Mouse (Mus musculus): ENCODE results near the gene Klrd1. TPM values are rescaled to one million over a fixed set of nuclear protein-coding genes. Genes with fewer than 3 reads are reported as not detected.
"Not testable (repeated sequence)": the region's sequence is repeated elsewhere in the genome, so short reads cannot be mapped to it uniquely, and the experiment has no call there.

The Klrd1 gene
- total and polyA plus RNA-seq, 3 experiments: 0.48 to 0.64 TPM; not detected in 1

DNA sequence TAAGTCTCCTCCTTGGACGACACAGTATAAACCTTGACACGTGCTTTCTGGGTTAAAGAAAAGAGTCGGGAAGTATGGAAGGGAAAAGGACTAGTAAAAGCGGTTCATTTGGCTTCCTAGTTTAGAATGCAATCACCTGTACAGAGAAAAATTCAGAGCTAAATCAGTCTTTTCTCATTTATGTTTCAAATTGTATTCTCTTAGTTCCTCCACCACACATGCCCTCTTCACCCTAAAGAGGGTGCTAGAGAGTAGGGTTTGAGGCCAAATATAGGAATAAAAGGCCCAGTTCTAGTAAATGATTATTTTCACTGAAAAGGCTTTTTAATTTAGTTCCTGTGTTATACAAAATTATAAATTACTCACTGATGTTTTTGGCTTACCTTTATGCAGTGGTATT lies 10.3 kb upstream of the Klrd1 start:
- H3K4me3 ChIP-seq: no peak overlapping the region
- no peak overlapping the region for H3K27ac ChIP-seq
- H3K9ac ChIP-seq (ENCODE audit: low read depth, low read length): no peak overlapping the region
- DNase-seq: no peak
- TF ChIP-seq CTCF (IDR thresholded peaks at IDR 0.05) (peak; percentile 57), POLR2A (IDR thresholded peaks at IDR 0.05; ENCODE audit: insufficient read depth, low read depth, low read length) (no peak)
- intact Hi-C loops (cut with DNase I): no loop called here
- H3K4me1 ChIP-seq (ENCODE audit: control insufficient read depth, insufficient read depth, low read length): no peaks in the 10 kb centered on the region
- 67% methylated on average over 4 of the region's 4 CpGs for WGBS
- H3K79me2 ChIP-seq (replicated peaks; ENCODE audit: control insufficient read depth, insufficient read depth, low read length): no peaks in the 10 kb centered on the region
- no peaks in the 10 kb centered on the region for H3K27me3 ChIP-seq (ENCODE audit: control insufficient read depth, insufficient read depth, low read length)
- H3K36me3 ChIP-seq (ENCODE audit: control insufficient read depth, insufficient read depth, low read length): no peaks in the 10 kb centered on the region

DNA sequence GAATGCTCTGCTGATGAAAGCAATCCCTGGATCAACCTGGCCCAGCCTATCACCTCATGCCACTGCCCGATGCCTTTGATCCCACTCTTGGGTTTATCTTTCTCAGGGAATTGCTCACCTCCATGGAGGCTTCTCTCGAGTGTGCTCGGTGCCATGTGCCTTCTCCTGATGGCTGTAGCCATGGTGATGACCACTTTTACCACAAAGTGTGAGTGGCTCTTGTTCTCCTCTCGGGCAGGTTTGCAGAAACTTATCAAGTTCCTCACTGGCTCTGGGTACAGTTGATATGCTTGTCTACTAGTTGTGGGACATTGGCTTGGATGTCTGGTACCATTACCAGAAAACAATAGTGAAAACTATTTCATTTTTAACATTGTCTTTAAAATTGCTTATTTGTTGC lies 9.7 kb upstream of the Klrd1 start:
- Histone ChIP-seq H3K27me3 (ENCODE audit: control insufficient read depth, insufficient read depth, low read length) (no peaks in the 10 kb centered on the region), H3K9ac (ENCODE audit: low read depth, low read length) (no peak overlapping the region), H3K4me1 (ENCODE audit: control insufficient read depth, insufficient read depth, low read length) (no peaks in the 10 kb centered on the region), H3K27ac (no peak overlapping the region), H3K79me2 (replicated peaks; ENCODE audit: control insufficient read depth, insufficient read depth, low read length) (no peaks in the 10 kb centered on the region), H3K4me3 (no peak overlapping the region), H3K36me3 (ENCODE audit: control insufficient read depth, insufficient read depth, low read length) (no peaks in the 10 kb centered on the region)
- no peak for TF ChIP-seq POLR2A (IDR thresholded peaks at IDR 0.05; ENCODE audit: insufficient read depth, low read depth, low read length)
- no peak for TF ChIP-seq CTCF (IDR thresholded peaks at IDR 0.05)
- no peak for TF ChIP-seq EP300 (IDR thresholded peaks at IDR 0.05; ENCODE audit: insufficient read depth, low read depth, low read length)
- WGBS: 66% methylated on average over 4 of the region's 4 CpGs
- intact Hi-C loops (cut with DNase I): no loop called here
- no peak for DNase-seq

DNA sequence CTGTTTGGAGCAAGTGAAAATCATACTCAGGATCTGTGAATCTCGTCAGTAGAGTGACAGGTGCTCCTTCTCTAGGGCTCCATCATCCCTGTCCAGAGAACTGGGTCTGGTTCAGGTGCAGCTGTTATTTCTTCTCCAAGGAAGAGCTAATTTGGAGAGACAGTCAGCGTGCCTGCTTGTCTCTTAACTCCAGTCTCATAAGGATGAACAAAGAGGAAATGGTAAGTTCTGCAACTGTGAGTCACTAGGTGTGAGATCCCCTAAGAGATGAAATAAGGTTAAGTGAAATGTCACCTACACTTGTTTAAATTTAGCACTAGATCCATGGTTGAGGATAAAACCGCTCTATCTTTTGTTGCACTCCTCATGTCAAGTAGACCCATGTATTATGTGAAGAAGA lies 8.6 kb upstream of the Klrd1 start:
- no peak for DNase-seq
- Histone ChIP-seq H3K79me2 (replicated peaks; ENCODE audit: control insufficient read depth, insufficient read depth, low read length) (no peaks in the 10 kb centered on the region), H3K9ac (ENCODE audit: low read depth, low read length) (no peak overlapping the region), H3K4me1 (ENCODE audit: control insufficient read depth, insufficient read depth, low read length) (no peaks in the 10 kb centered on the region), H3K27ac (no peak overlapping the region), H3K4me3 (no peak overlapping the region), H3K27me3 (ENCODE audit: control insufficient read depth, insufficient read depth, low read length) (no peaks in the 10 kb centered on the region), H3K36me3 (ENCODE audit: control insufficient read depth, insufficient read depth, low read length) (no peaks in the 10 kb centered on the region)
- TF ChIP-seq EP300 (IDR thresholded peaks at IDR 0.05; ENCODE audit: insufficient read depth, low read depth, low read length) (no peak), CTCF (IDR thresholded peaks at IDR 0.05) (no peak), POLR2A (IDR thresholded peaks at IDR 0.05; ENCODE audit: insufficient read depth, low read depth, low read length) (no peak)
- WGBS: 70% methylated on average over 3 of the region's 3 CpGs
- intact Hi-C loops (cut with DNase I): no loop called here

DNA sequence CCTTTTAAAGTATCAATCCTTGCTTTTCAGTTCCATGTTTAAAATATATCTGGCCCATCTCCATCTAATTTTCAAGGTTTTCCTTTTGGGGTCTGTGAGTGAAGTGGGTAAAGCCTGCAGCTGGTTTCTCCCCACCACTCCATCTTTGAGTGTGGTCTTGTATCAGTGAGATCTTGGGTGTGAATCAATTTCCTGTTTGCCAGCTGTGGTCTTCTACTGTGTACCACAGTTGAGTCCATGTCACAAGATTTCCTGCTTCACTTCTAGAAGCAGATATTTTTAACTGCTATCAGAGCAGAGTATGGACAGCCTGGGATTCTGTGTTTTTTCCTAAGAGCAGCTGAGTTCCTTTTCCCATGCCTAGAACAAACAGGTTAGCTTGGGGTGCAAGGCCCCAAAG lies 16.8 kb downstream of the Klrd1 start:
- intact Hi-C loops (cut with DNase I): no loop called here
- no peak overlapping the region for H3K9ac ChIP-seq (ENCODE audit: low read depth, low read length)
- no peaks in the 10 kb centered on the region for H3K27me3 ChIP-seq (ENCODE audit: control insufficient read depth, insufficient read depth, low read length)
- H3K4me3 ChIP-seq: no peak overlapping the region
- DNase-seq: no peak
- H3K36me3 ChIP-seq (ENCODE audit: control insufficient read depth, insufficient read depth, low read length): no peaks in the 10 kb centered on the region
- no peaks in the 10 kb centered on the region for H3K4me1 ChIP-seq (ENCODE audit: control insufficient read depth, insufficient read depth, low read length)
- TF ChIP-seq CTCF (IDR thresholded peaks at IDR 0.05) (no peak), EP300 (IDR thresholded peaks at IDR 0.05; ENCODE audit: insufficient read depth, low read depth, low read length) (no peak)
- H3K27ac ChIP-seq: no peak overlapping the region
- no peaks in the 10 kb centered on the region for H3K79me2 ChIP-seq (replicated peaks; ENCODE audit: control insufficient read depth, insufficient read depth, low read length)

DNA sequence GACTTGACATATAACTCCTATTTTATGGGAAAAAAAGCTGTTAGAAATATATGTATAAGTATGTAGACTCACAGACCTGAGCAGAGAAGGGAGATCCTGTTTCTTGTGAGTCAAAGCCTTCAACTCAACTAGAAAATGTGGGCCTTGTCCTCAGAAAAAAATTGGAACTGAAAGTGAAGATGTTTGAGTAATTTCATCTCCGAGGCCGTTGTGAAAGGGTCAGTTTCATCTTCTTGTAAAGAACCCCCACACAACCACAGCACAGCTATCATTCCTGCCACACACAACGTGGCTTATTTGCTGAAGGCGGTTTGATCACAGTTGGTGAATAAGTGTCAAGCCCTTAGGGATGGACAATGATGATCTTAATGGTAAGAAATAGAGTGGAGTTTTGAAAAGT lies 32.2 kb downstream of the Klrd1 start, which contains the start of gene Klrk1:
Gene Klrk1, minus strand, starts transcription at position 130 of the 400 bp plus-strand sequence.
- no peak for DNase-seq
- Histone ChIP-seq H3K27ac (no peak within 1 kb of the TSS), H3K9ac (ENCODE audit: low read depth, low read length) (no peak within 1 kb of the TSS), H3K4me3 (no peak within 1 kb of the TSS), H3K4me1 (ENCODE audit: control insufficient read depth, insufficient read depth, low read length) (no peaks in the 10 kb centered on the region), H3K79me2 (replicated peaks; ENCODE audit: control insufficient read depth, insufficient read depth, low read length) (no peaks in the 10 kb centered on the region), H3K27me3 (ENCODE audit: control insufficient read depth, insufficient read depth, low read length) (no peaks in the 10 kb centered on the region), H3K36me3 (ENCODE audit: control insufficient read depth, insufficient read depth, low read length) (no peaks in the 10 kb centered on the region)
- intact Hi-C loops (cut with DNase I): no loop called here
- TF ChIP-seq CTCF (IDR thresholded peaks at IDR 0.05) (no peak), EP300 (IDR thresholded peaks at IDR 0.05; ENCODE audit: insufficient read depth, low read depth, low read length) (no peak), POLR2A (IDR thresholded peaks at IDR 0.05; ENCODE audit: insufficient read depth, low read depth, low read length) (no peak)
- WGBS: 65% methylated on average over 4 of the region's 4 CpGs

DNA sequence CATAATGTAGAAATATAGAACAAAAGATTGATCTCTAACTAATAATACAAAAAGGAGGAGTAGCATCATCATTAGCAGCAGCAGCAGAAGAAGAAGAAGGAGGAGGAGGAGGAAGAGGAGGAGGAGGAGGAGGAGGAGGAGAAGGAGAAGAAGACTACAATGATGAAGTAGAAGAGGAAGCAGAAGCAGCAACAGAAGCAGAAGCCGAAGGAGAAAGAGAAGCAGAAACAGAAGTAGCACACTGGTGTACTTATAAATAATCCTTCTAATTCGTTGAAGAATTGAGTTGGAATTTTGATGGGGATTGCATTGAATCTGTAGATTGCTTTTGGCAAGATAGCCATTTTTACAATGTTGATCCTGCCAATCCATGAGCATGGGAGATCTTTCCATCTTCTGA lies 39.5 kb downstream of the Klrd1 start:
- H3K27ac ChIP-seq; H3K4me1 ChIP-seq (ENCODE audit: control insufficient read depth, insufficient read depth, low read length); intact Hi-C loops (cut with DNase I); H3K36me3 ChIP-seq (ENCODE audit: control insufficient read depth, insufficient read depth, low read length); H3K4me3 ChIP-seq; DNase-seq; H3K9ac ChIP-seq (ENCODE audit: low read depth, low read length); H3K79me2 ChIP-seq (replicated peaks; ENCODE audit: control insufficient read depth, insufficient read depth, low read length); H3K27me3 ChIP-seq (ENCODE audit: control insufficient read depth, insufficient read depth, low read length): not testable (repeated sequence)
- WGBS: 77% methylated on average over 2 of the region's 2 CpGs

DNA sequence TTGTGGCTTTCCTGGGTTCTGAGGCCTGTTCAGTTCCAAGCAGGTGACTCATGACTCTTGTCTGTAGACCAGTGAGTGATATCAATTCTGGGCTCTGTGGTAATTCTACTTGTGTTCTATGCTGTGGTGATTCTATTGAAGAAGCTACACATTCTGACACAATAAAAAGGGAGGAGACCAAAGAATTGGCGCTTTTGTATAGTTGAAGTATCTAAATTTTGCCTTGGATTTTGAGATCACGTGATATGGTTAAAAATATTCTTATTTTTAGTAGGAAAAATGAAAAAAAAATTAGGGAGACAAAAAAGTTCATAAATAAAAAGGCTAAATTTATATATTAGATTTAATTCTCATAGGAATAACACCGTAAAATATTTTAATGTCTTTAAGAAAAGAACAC lies 51.7 kb downstream of the Klrd1 start, which contains the start of gene Klrc3:
Gene Klrc3, minus strand, starts transcription at position 101 of the 400 bp plus-strand sequence.
- intact Hi-C loops (cut with DNase I); H3K27ac ChIP-seq; H3K4me1 ChIP-seq (ENCODE audit: control insufficient read depth, insufficient read depth, low read length); H3K4me3 ChIP-seq; H3K36me3 ChIP-seq (ENCODE audit: control insufficient read depth, insufficient read depth, low read length); H3K27me3 ChIP-seq (ENCODE audit: control insufficient read depth, insufficient read depth, low read length); H3K79me2 ChIP-seq (replicated peaks; ENCODE audit: control insufficient read depth, insufficient read depth, low read length); DNase-seq; H3K9ac ChIP-seq (ENCODE audit: low read depth, low read length): not testable (repeated sequence)
- WGBS: 69% methylated on average over 3 of the region's 3 CpGs

DNA sequence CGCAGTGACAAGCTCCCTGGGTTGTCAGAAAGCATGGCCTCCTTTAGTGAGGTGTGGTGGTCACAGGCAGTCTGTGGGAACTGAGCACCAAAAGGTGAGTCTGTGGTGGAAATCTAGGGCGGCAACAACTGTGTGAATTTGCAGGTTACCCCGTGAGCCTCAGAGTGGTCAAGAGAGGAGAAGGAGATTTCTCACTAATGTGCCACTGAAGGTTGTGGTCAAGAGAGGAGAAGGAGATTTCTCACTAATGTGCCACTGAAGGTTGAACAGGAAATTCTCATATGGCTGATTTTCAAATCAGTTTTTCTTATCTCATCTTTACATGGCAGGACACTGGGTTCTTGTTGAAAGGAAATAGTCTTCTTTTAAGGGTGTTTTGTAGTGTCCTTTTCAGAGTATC lies 52.5 kb downstream of the Klrd1 start:
- intact Hi-C loops (cut with DNase I); H3K4me3 ChIP-seq; H3K36me3 ChIP-seq (ENCODE audit: control insufficient read depth, insufficient read depth, low read length); H3K27me3 ChIP-seq (ENCODE audit: control insufficient read depth, insufficient read depth, low read length); DNase-seq; H3K79me2 ChIP-seq (replicated peaks; ENCODE audit: control insufficient read depth, insufficient read depth, low read length); H3K9ac ChIP-seq (ENCODE audit: low read depth, low read length); H3K27ac ChIP-seq; H3K4me1 ChIP-seq (ENCODE audit: control insufficient read depth, insufficient read depth, low read length): not testable (repeated sequence)
- 71% methylated on average over 1 of the region's 3 CpGs for WGBS

Measured in heart, adult 2 months (tissue).